In the genomic region with DNA sequence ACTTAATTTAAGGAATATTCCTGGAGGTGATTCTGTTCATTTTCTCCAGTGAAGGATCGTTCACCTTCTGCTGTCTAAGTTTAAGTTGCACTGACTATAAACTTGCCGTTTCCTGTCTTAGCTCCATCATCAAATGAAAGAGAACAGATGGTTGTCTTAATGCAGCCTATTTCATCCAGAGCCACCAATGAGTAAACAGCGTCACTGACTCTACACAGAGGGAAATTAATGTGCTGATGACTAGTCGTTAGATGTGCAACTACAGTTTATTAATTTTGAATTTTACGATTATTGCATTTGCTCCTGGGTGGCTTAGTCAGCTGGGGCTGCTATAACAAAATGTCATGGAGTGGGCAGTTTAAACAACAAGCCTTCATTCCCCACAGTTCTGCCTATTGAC, we compare ENCODE assay signal across 30 mouse cellular contexts.
"Had no signal": no experiment of that assay in that cellular context is flagged by ENCODE, and none has a peak within 500 bp of the region (broad histone marks: within the 10 kb centered on the region; RNA-seq: fewer than 3 reads in every experiment).

No protein-coding gene starts in this region.

- H3K9me3 ChIP-seq: limb, embryonic 10.5 days; limb, embryonic 12.5 days; limb, embryonic 13.5 days; limb, embryonic 15.5 days; liver, embryonic 12.5 days; liver, embryonic 13.5 days; liver, embryonic 15.5 days; lung, embryonic 15.5 days; megakaryocyte, embryonic 14.5 days; midbrain, embryonic 12.5 days; midbrain, embryonic 13.5 days; midbrain, embryonic 15.5 days had no signal

- H3K27ac ChIP-seq: left cerebral cortex, adult 2 months; limb, embryonic 10.5 days; limb, embryonic 12.5 days; limb, embryonic 13.5 days; limb, embryonic 15.5 days; liver, embryonic 12.5 days; liver, embryonic 13.5 days; liver, embryonic 14.5 days; liver, embryonic 15.5 days; lung, embryonic 15.5 days; macrophage; midbrain, embryonic 12.5 days; midbrain, embryonic 13.5 days; midbrain, embryonic 15.5 days had no signal

- H3K4me2 ChIP-seq: limb, embryonic 12.5 days; limb, embryonic 15.5 days; liver, embryonic 11.5 days; liver, embryonic 12.5 days; liver, embryonic 13.5 days; liver, embryonic 15.5 days; lung, embryonic 15.5 days; midbrain, embryonic 11.5 days; midbrain, embryonic 12.5 days; midbrain, embryonic 13.5 days; midbrain, embryonic 15.5 days had no signal

- H3K36me3 ChIP-seq: limb, embryonic 10.5 days; limb, embryonic 12.5 days; limb, embryonic 13.5 days; limb, embryonic 15.5 days; liver, embryonic 12.5 days; liver, embryonic 13.5 days; liver, embryonic 15.5 days; lung, embryonic 15.5 days; midbrain, embryonic 12.5 days; midbrain, embryonic 13.5 days; midbrain, embryonic 15.5 days had no signal

- H3K27me3 ChIP-seq: limb, embryonic 12.5 days; limb, embryonic 13.5 days; limb, embryonic 15.5 days; liver, embryonic 12.5 days; liver, embryonic 13.5 days; liver, embryonic 15.5 days; lung, embryonic 15.5 days; megakaryocyte, embryonic 14.5 days; midbrain, embryonic 12.5 days; midbrain, embryonic 13.5 days; midbrain, embryonic 15.5 days had no signal

- H3K4me3 ChIP-seq: left cerebral cortex, adult 2 months; limb, embryonic 10.5 days; limb, embryonic 12.5 days; limb, embryonic 13.5 days; limb, embryonic 15.5 days; liver, embryonic 12.5 days; liver, embryonic 13.5 days; liver, embryonic 15.5 days; lung, embryonic 15.5 days; megakaryocyte, embryonic 14.5 days; midbrain, embryonic 12.5 days; midbrain, embryonic 13.5 days; midbrain, embryonic 15.5 days; myocyte had no signal

- ATAC-seq: liver, embryonic 12.5 days; liver, postnatal 0 days; lung, postnatal 0 days; midbrain, embryonic 13.5 days; midbrain, embryonic 15.5 days; midbrain, embryonic 16.5 days had no signal

- H3K4me1 ChIP-seq: limb, embryonic 12.5 days; liver, embryonic 12.5 days; liver, embryonic 13.5 days; liver, embryonic 15.5 days; lung, embryonic 15.5 days; midbrain, embryonic 12.5 days; midbrain, embryonic 13.5 days; midbrain, embryonic 15.5 days had no signal

- DNase-seq: layer of hippocampus, postnatal 36 days; left cerebral cortex, postnatal 4 days; liver; liver, embryonic 13.5 days; liver, postnatal 0 days; lung, adult 18-20 months; lung, adult 2 months; lung, postnatal 10 days; lung, postnatal 14 days; lung, postnatal 36 days; midbrain, embryonic 14.5 days had no signal

- H3K9ac ChIP-seq: limb, embryonic 12.5 days; limb, embryonic 13.5 days; limb, embryonic 15.5 days; liver, embryonic 12.5 days; liver, embryonic 13.5 days; liver, embryonic 14.5 days; liver, embryonic 15.5 days; liver, postnatal 0 days; lung, embryonic 15.5 days; midbrain, embryonic 12.5 days; midbrain, embryonic 13.5 days; midbrain, embryonic 15.5 days had no signal
